Mouse (Mus musculus) limb, embryonic 15.5 days (tissue): Measurements from ENCODE around the gene Fat2. TPM values are rescaled to one million over a fixed set of nuclear protein-coding genes. Genes with fewer than 3 reads are reported as not detected.

ENCODE experiments used
- ATAC-seq: fragments of 200-750 bp; cut with Nextera tagmentation; 2 replicates; pipeline ENCODE4 v1.8.0; 2017; ENCODE audit warnings: low read depth, moderate TSS enrichment; ENCODE audit not compliant: insufficient number of reproducible peaks, low FRiP score, low TSS enrichment
- H3K27ac ChIP-seq: fragments of 300-500 bp; sonication (generic); 2 replicates; pipeline ENCODE4 v1.5.1; 2015; ENCODE audit warnings: moderate library complexity, mild to moderate bottlenecking, inconsistent platforms
- H3K27me3 ChIP-seq: fragments of 300-500 bp; sonication (generic); 2 replicates; pipeline ENCODE4 v1.6.1; 2015; ENCODE audit warnings: inconsistent platforms
- H3K36me3 ChIP-seq: fragments of 300-500 bp; sonication (generic); 2 replicates; pipeline ENCODE4 v1.6.1; 2015; ENCODE audit warnings: inconsistent platforms
- H3K4me1 ChIP-seq: fragments of 300-500 bp; sonication (generic); 2 replicates; pipeline ENCODE4 v1.6.1; 2015; ENCODE audit warnings: inconsistent platforms
- H3K4me2 ChIP-seq: fragments of 300-500 bp; sonication (generic); 2 replicates; pipeline ENCODE4 v1.6.1; 2015; ENCODE audit warnings: mild to moderate bottlenecking, inconsistent platforms
- H3K4me3 ChIP-seq: fragments of 300-500 bp; sonication (generic); 2 replicates; pipeline ENCODE4 v1.5.1; 2015; ENCODE audit warnings: mild to moderate bottlenecking, inconsistent platforms
- H3K9ac ChIP-seq: fragments of 300-500 bp; sonication (generic); 2 replicates; pipeline ENCODE4 v1.6.1; 2015; ENCODE audit warnings: inconsistent platforms
- H3K9me3 ChIP-seq: fragments of 300-500 bp; sonication (generic); 2 replicates; pipeline ENCODE4 v1.6.1; 2016; ENCODE audit warnings: inconsistent platforms
- WGBS: fragments of 180-500 bp; shearing (Covaris S2); methylation state at CpG from one replicate; pipeline ENCODE4 v1.1.7; 2015; 5-methylcytosine and 5-hydroxymethylcytosine counted together
- polyA plus RNA-seq: library from polyadenylated mRNA; unstranded; fragments of >200 nt; fragmentation: Nextera tagmentation; extraction: Ambion mirVana; gene quantifications from 2 replicates; pipeline ENCODE4 v1.2.1, GENCODE M21; 2015

Gene Fat2
- polyA plus RNA-seq, 1 experiment from 2014 or later, result 1.1 TPM

GRCm38 (mm10) chr11:55364662-55365061, 28.3 kb upstream of the Fat2 start:
- Histone ChIP-seq H3K9me3 (no peaks in the 10 kb centered on the region), H3K27me3 (no peaks in the 10 kb centered on the region), H3K36me3 (no peaks in the 10 kb centered on the region), H3K9ac (no peak overlapping the region), H3K4me3 (no peak overlapping the region), H3K27ac (no peak overlapping the region), H3K4me1 (peaks cover 27% of the 10 kb centered on the region), H3K4me2 (no peak overlapping the region)
- 62% methylated on average over 3 of the region's 3 CpGs for WGBS
- ATAC-seq, result no peak

GRCm38 (mm10) chr11:55358094-55358783, 21.9 kb upstream of the Fat2 start:
- Histone ChIP-seq H3K27ac (no peak overlapping the region), H3K9me3 (no peaks in the 10 kb centered on the region), H3K4me3 (no peak overlapping the region), H3K4me1 (peaks cover 4% of the 10 kb centered on the region; the same call in 1 of the 2 replicates), H3K27me3 (no peaks in the 10 kb centered on the region), H3K9ac (no peak overlapping the region), H3K36me3 (no peaks in the 10 kb centered on the region), H3K4me2 (no peak overlapping the region)
- 62% methylated on average over 15 of the region's 15 CpGs for WGBS
- ATAC-seq, result no peak

- Histone ChIP-seq H3K4me3 (no peak overlapping the region), H3K27me3 (no peaks in the 10 kb centered on the region), H3K36me3 (no peaks in the 10 kb centered on the region), H3K27ac (no peak overlapping the region), H3K4me1 (peaks cover 5% of the 10 kb centered on the region; the same call in 1 of the 2 replicates), H3K4me2 (no peak overlapping the region), H3K9me3 (no peaks in the 10 kb centered on the region), H3K9ac (no peak overlapping the region)
- no peak for ATAC-seq
- 91% methylated on average over 2 of the region's 2 CpGs for WGBS
Observed at GRCm38 (mm10) chr11:55356846-55357245, 20.5 kb upstream of the Fat2 start.

- no peak overlapping the region for H3K4me3 ChIP-seq
- H3K27me3 ChIP-seq, result no peaks in the 10 kb centered on the region
- no peak for ATAC-seq
- no peaks in the 10 kb centered on the region for H3K36me3 ChIP-seq
- no peak overlapping the region for H3K27ac ChIP-seq
- no peak overlapping the region for H3K4me2 ChIP-seq
- H3K9ac ChIP-seq, result no peak overlapping the region
- 59% methylated on average over 11 of the region's 11 CpGs for WGBS
- peaks cover 7% of the 10 kb centered on the region for H3K4me1 ChIP-seq
- H3K9me3 ChIP-seq, result no peaks in the 10 kb centered on the region
Observed at GRCm38 (mm10) chr11:55341961-55342371, 5.6 kb upstream of the Fat2 start.

GRCm38 (mm10) chr11:55340789-55341188, 4.4 kb upstream of the Fat2 start:
- Histone ChIP-seq H3K27ac (no peak overlapping the region), H3K36me3 (no peaks in the 10 kb centered on the region), H3K27me3 (no peaks in the 10 kb centered on the region), H3K4me3 (no peak overlapping the region), H3K4me2 (no peak overlapping the region), H3K4me1 (peaks cover 13% of the 10 kb centered on the region), H3K9ac (no peak overlapping the region), H3K9me3 (no peaks in the 10 kb centered on the region)
- no peak for ATAC-seq
- WGBS, result 66% methylated on average over 2 of the region's 2 CpGs

- H3K4me3 ChIP-seq, result no peak overlapping the region
- H3K27me3 ChIP-seq, result 0 out of 2 replicates have a peak, but pooled peaks cover 4% of the 10 kb centered on the region
- H3K9ac ChIP-seq, result no peak overlapping the region
- no peaks in the 10 kb centered on the region for H3K9me3 ChIP-seq
- no peak overlapping the region for H3K27ac ChIP-seq
- H3K4me1 ChIP-seq, result peaks cover 13% of the 10 kb centered on the region
- H3K36me3 ChIP-seq, result no peaks in the 10 kb centered on the region
- peak overlapping the region; percentile 30; the same call in 1 of the 2 replicates for H3K4me2 ChIP-seq
- no peak for ATAC-seq
- 69% methylated on average over 5 of the region's 5 CpGs for WGBS
Observed at GRCm38 (mm10) chr11:55337032-55337769, 837 bp upstream of the Fat2 start.

GRCm38 (mm10) chr11:55335314-55336076, 869 bp downstream of the Fat2 start:
- Histone ChIP-seq H3K27ac (no peak overlapping the region), H3K4me2 (0 out of 2 replicates have a peak overlapping the region, but pooled peaks have one; percentile 19), H3K36me3 (no peaks in the 10 kb centered on the region), H3K27me3 (0 out of 2 replicates have a peak, but pooled peaks cover 4% of the 10 kb centered on the region), H3K9me3 (no peaks in the 10 kb centered on the region), H3K9ac (no peak overlapping the region), H3K4me3 (peak overlapping the region; percentile 20), H3K4me1 (peaks cover 9% of the 10 kb centered on the region)
- 81% methylated on average over 14 of the region's 14 CpGs for WGBS
- no peak for ATAC-seq

- WGBS, result 83% methylated on average over 4 of the region's 4 CpGs
- no peak for ATAC-seq
Observed at GRCm38 (mm10) chr11:55334545-55334944, 1.8 kb downstream of the Fat2 start.

GRCm38 (mm10) chr11:55334063-55334462, 2.3 kb downstream of the Fat2 start:
- Histone ChIP-seq H3K4me3 (no peak overlapping the region), H3K36me3 (no peaks in the 10 kb centered on the region), H3K9ac (no peak overlapping the region), H3K4me1 (peaks cover 18% of the 10 kb centered on the region), H3K9me3 (no peaks in the 10 kb centered on the region), H3K4me2 (no peak overlapping the region), H3K27ac (no peak overlapping the region), H3K27me3 (0 out of 2 replicates have a peak, but pooled peaks cover 4% of the 10 kb centered on the region)
- ATAC-seq, result no peak
- WGBS, result 82% methylated on average over 6 of the region's 6 CpGs

More at GRCm38 (mm10) chr11:55334545-55334944, 1.8 kb downstream of the Fat2 start:
- Histone ChIP-seq H3K9ac (no peak overlapping the region), H3K4me3 (no peak overlapping the region), H3K27ac (no peak overlapping the region), H3K27me3 (0 out of 2 replicates have a peak, but pooled peaks cover 4% of the 10 kb centered on the region), H3K9me3 (no peaks in the 10 kb centered on the region), H3K4me2 (no peak overlapping the region), H3K4me1 (peaks cover 18% of the 10 kb centered on the region), H3K36me3 (no peaks in the 10 kb centered on the region)

GRCm38 (mm10) chr11:55329868-55330772, 6.2 kb downstream of the Fat2 start:
- H3K36me3 ChIP-seq, result no peaks in the 10 kb centered on the region
- H3K9ac ChIP-seq, result no peak overlapping the region
- no peaks in the 10 kb centered on the region for H3K9me3 ChIP-seq
- WGBS, result 63% methylated on average over 16 of the region's 16 CpGs
- H3K27ac ChIP-seq, result no peak overlapping the region
- H3K4me2 ChIP-seq, result no peak overlapping the region
- no peak overlapping the region for H3K4me3 ChIP-seq
- H3K4me1 ChIP-seq, result peaks cover 14% of the 10 kb centered on the region
- H3K27me3 ChIP-seq, result no peaks in the 10 kb centered on the region
- 0 out of 2 replicates have a peak, but pooled peaks have one; percentile 7 for ATAC-seq
